Mouse (Mus musculus) limb, embryonic 14.5 days (tissue): ENCODE results near the gene Tcp11l2. TPM values are rescaled to one million over a fixed set of nuclear protein-coding genes. Genes with fewer than 3 reads are reported as not detected.

Experiments used
- ATAC-seq: fragments of 200-750 bp; cut with Nextera tagmentation; 2 replicates; pipeline ENCODE4 v1.8.0; 2017; ENCODE audit warnings: low read depth, moderate number of reproducible peaks, moderate TSS enrichment; ENCODE audit not compliant: low FRiP score
- DNase-seq: peaks from one replicate; pipeline ENCODE4 v3.0.0-alpha.2; 2015; ENCODE audit warnings: low spot score
- H3K27ac ChIP-seq: fragments of 300-500 bp; sonication (generic); replicated peaks from 2 replicates; pipeline ENCODE4 v1.5.1; 2014; ENCODE audit warnings: low read depth, mild to moderate bottlenecking, low read length, moderate library complexity, mixed read lengths
- H3K27me3 ChIP-seq: fragments of 300-500 bp; sonication (generic); 2 replicates; pipeline ENCODE4 v1.6.1; 2014; ENCODE audit warnings: low read length, mixed read lengths; ENCODE audit not compliant: control insufficient read depth, insufficient read depth
- H3K36me3 ChIP-seq: fragments of 300-500 bp; sonication (generic); 2 replicates; pipeline ENCODE4 v1.6.1; 2014; ENCODE audit warnings: mild to moderate bottlenecking, low read length, moderate library complexity, mixed read lengths; ENCODE audit not compliant: control insufficient read depth, insufficient read depth
- H3K4me1 ChIP-seq: fragments of 300-500 bp; sonication (generic); 2 replicates; pipeline ENCODE4 v1.6.1; 2014; ENCODE audit warnings: antibody characterized with exemption, low read length, mixed read lengths; ENCODE audit not compliant: control insufficient read depth, insufficient read depth
- H3K4me2 ChIP-seq: fragments of 300-500 bp; sonication (generic); replicated peaks from 2 replicates; pipeline ENCODE4 v1.6.1; 2014; ENCODE audit warnings: low read depth, mild to moderate bottlenecking, low read length, moderate library complexity; ENCODE audit not compliant: severe bottlenecking
- H3K4me3 ChIP-seq: fragments of 300-500 bp; sonication (generic); replicated peaks from 2 replicates; pipeline ENCODE4 v1.5.1; 2014; ENCODE audit warnings: low read length
- H3K9ac ChIP-seq: fragments of 300-500 bp; sonication (generic); 2 replicates; pipeline ENCODE4 v1.6.1; 2014; ENCODE audit warnings: mild to moderate bottlenecking, low read depth, low read length, moderate library complexity; ENCODE audit not compliant: severe bottlenecking
- H3K9me3 ChIP-seq: fragments of 300-500 bp; sonication (generic); 2 replicates; pipeline ENCODE4 v1.6.1; 2016; ENCODE audit warnings: low read length; ENCODE audit not compliant: control insufficient read depth
- POLR2A ChIP-seq: fragments of 200-500 bp; IDR thresholded peaks from 2 replicates; pipeline ENCODE4 v1.8.0; 2012; ENCODE audit warnings: inconsistent platforms, mild to moderate bottlenecking, moderate library complexity, borderline replicate concordance; ENCODE audit not compliant: insufficient read depth, insufficient read length; ENCODE audit errors: extremely low read depth
- WGBS: fragments of 180-500 bp; shearing (Covaris S2); extraction: QIAGEN DNeasy Blood & Tissue Kit; methylation state at CpG from one replicate; pipeline ENCODE4 v1.1.7; 2014; 5-methylcytosine and 5-hydroxymethylcytosine counted together
- polyA plus RNA-seq, 2 experiments: library from polyadenylated mRNA; depleted of rRNA in 1 of 2; stranded (reverse) in 1 of 2; unstranded in 1 of 2; fragments of >200 nt; fragmentation: Nextera tagmentation in 1 of 2; extraction: Ambion mirVana in 1 of 2; gene quantifications; 2 replicates each; pipeline versions ENCODE4 v1.2.1 to v1.2.3; 2012 to 2014

Gene Tcp11l2
- polyA plus RNA-seq, 2 experiments, result 15.8 to 20.0 TPM

GRCm38 (mm10) chr10:84573671-84574420, 2.6 kb upstream of the Tcp11l2 start:
- Histone ChIP-seq H3K36me3 (no peaks in the 10 kb centered on the region), H3K27me3 (no peaks in the 10 kb centered on the region), H3K4me2 (no peak overlapping the region), H3K4me1 (peaks cover 12% of the 10 kb centered on the region), H3K4me3 (no peak overlapping the region), H3K9me3 (no peaks in the 10 kb centered on the region), H3K9ac (no peak overlapping the region), H3K27ac (no peak overlapping the region)
- TF ChIP-seq POLR2A, result no peak
- 59% methylated on average over 5 of the region's 5 CpGs for WGBS
- ATAC-seq (no peak), DNase-seq (no peak)

- H3K27ac ChIP-seq, result no peak overlapping the region
Measured at GRCm38 (mm10) chr10:84576029-84576394, 414 bp upstream of the Tcp11l2 start.

GRCm38 (mm10) chr10:84577071-84577727, 773 bp downstream of the Tcp11l2 start:
- Histone ChIP-seq H3K4me3 (peak overlapping the region; percentile 89), H3K4me1 (peaks cover 12% of the 10 kb centered on the region), H3K36me3 (no peaks in the 10 kb centered on the region), H3K9ac (peak overlapping the region; percentile 73), H3K9me3 (no peaks in the 10 kb centered on the region), H3K27ac (peak overlapping the region; percentile 81), H3K4me2 (peak overlapping the region; percentile 95), H3K27me3 (no peaks in the 10 kb centered on the region)
- WGBS, result 6% methylated on average over 34 of the region's 38 CpGs
- ATAC-seq (no peak), DNase-seq (peak; percentile 52)
- no peak for TF ChIP-seq POLR2A

More at GRCm38 (mm10) chr10:84576029-84576394, 414 bp upstream of the Tcp11l2 start:
- H3K4me1 ChIP-seq, result peaks cover 12% of the 10 kb centered on the region
- TF ChIP-seq POLR2A, result no peak
- DNase-seq (no peak), ATAC-seq (peak; percentile 78)
- no peaks in the 10 kb centered on the region for H3K36me3 ChIP-seq
- H3K4me3 ChIP-seq, result peak overlapping the region; percentile 89
- no peaks in the 10 kb centered on the region for H3K9me3 ChIP-seq
- H3K4me2 ChIP-seq, result peak overlapping the region; percentile 95
- WGBS, result under 1% methylated on average over 14 of the region's 14 CpGs
- H3K27me3 ChIP-seq, result no peaks in the 10 kb centered on the region
- peak overlapping the region; percentile 73; the same call in 1 of the 2 replicates for H3K9ac ChIP-seq

- no peaks in the 10 kb centered on the region for H3K27me3 ChIP-seq
- ATAC-seq (no peak), DNase-seq (no peak)
- H3K4me3 ChIP-seq, result no peak overlapping the region
- H3K27ac ChIP-seq, result 0 out of 2 replicates have a peak overlapping the region, but pooled peaks have one; percentile 33
- no peak overlapping the region for H3K9ac ChIP-seq
- H3K36me3 ChIP-seq, result no peaks in the 10 kb centered on the region
- WGBS, result 70% methylated on average over 10 of the region's 10 CpGs
- H3K9me3 ChIP-seq, result no peaks in the 10 kb centered on the region
- no peak for TF ChIP-seq POLR2A
- H3K4me1 ChIP-seq, result peaks cover 12% of the 10 kb centered on the region
- H3K4me2 ChIP-seq, result peak overlapping the region; percentile 95
Measured at GRCm38 (mm10) chr10:84578738-84579137, 2.3 kb downstream of the Tcp11l2 start.

- Histone ChIP-seq H3K4me1 (peaks cover 12% of the 10 kb centered on the region), H3K9me3 (no peaks in the 10 kb centered on the region), H3K27ac (no peak overlapping the region), H3K4me3 (no peak overlapping the region), H3K27me3 (no peaks in the 10 kb centered on the region), H3K36me3 (no peaks in the 10 kb centered on the region), H3K9ac (no peak overlapping the region), H3K4me2 (no peak overlapping the region)
- 86% methylated on average over 2 of the region's 2 CpGs for WGBS
- no peak for ATAC-seq
- TF ChIP-seq POLR2A, result no peak
- no peak for DNase-seq
Measured at GRCm38 (mm10) chr10:84579527-84579926, 3.1 kb downstream of the Tcp11l2 start.
